Mouse (Mus musculus): ENCODE measurements around the gene Ins2. TPM values are rescaled to one million over a fixed set of nuclear protein-coding genes. Genes with fewer than 3 reads are reported as not detected.

Ins2 gene
- polyA plus RNA-seq, 1 experiment = not detected

DNA sequence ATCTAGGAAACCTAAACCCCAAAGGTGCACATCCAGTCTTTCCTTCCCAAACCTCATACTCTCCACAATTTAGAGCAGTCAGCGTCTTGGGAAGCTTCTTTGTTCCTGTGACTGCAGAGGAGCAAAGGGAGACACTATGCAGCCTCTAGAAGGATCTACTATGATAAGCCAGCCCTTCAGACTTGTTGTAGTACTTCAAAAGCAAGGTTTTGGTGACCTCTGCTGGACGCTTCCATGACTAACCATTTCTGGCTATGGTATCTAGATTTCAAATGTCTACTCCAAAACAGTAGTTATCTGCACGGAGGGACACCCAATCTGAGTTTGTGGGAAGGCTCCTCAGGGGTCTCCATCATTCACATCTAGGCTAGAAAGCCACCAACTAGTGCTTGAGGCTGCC is 67.5 kb downstream of the Ins2 start:
- Histone ChIP-seq H3K79me3 (ENCODE audit: low read depth) (no peaks in the 10 kb centered on the region), H3ac (ENCODE audit: control insufficient read depth, insufficient read length, low read depth) (no peak overlapping the region), H3K79me2 (ENCODE audit: control insufficient read depth, insufficient read depth) (no peaks in the 10 kb centered on the region), H3K27me3 (ENCODE audit: control insufficient read depth, insufficient read depth, insufficient read length) (no peaks in the 10 kb centered on the region), H3K36me3 (ENCODE audit: control insufficient read depth, insufficient read depth) (no peaks in the 10 kb centered on the region), H3K4me3 (ENCODE audit: insufficient read depth, poor library complexity, severe bottlenecking) (no peak overlapping the region)
- no peak for TF ChIP-seq MYOD1 (IDR thresholded peaks at IDR 0.05; ENCODE audit: control insufficient read depth, insufficient read length, low read depth)
- no peak for TF ChIP-seq MAX (IDR thresholded peaks at IDR 0.05)
- no peak for TF ChIP-seq CEBPB (IDR thresholded peaks at IDR 0.05; ENCODE audit: low read depth)
- no peak for TF ChIP-seq MYOG (IDR thresholded peaks at IDR 0.05; ENCODE audit: control insufficient read depth, extremely low read depth, insufficient read length)
- no peak for TF ChIP-seq FOSL1 (IDR thresholded peaks at IDR 0.05; ENCODE audit: insufficient read depth, low read length, poor library complexity, severe bottlenecking)
- TF ChIP-seq USF1 (IDR thresholded peaks at IDR 0.05; ENCODE audit: low read depth) = no peak
- TF ChIP-seq CTCF (IDR thresholded peaks at IDR 0.05; ENCODE audit: control insufficient read depth, insufficient read depth, insufficient read length) = no peak

DNA sequence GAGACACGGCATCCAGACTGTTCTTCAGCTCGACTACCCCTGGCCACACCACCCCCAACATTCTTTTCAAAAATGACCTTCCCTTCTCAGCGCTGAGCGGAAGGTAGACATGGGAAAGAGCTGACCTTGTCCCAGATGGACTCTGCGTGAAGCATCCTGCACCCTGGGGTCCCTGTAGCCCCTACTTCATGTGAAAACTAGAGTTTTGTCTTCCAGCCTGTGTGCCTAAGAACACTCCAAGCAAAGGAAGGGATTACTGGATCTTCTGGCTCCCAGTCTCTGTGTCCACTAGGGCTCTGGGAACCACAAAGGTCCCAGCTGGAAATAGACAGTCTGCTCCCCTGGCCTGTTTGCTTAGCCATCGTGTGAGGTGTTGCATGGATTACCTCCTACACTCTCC is 68.0 kb downstream of the Ins2 start:
- H3K4me3 ChIP-seq (ENCODE audit: insufficient read depth, poor library complexity, severe bottlenecking) = no peak overlapping the region
- H3K27me3 ChIP-seq (ENCODE audit: control insufficient read depth, insufficient read depth, insufficient read length) = no peaks in the 10 kb centered on the region
- H3K79me2 ChIP-seq (ENCODE audit: control insufficient read depth, insufficient read depth) = no peaks in the 10 kb centered on the region
- no peak for TF ChIP-seq USF1 (IDR thresholded peaks at IDR 0.05; ENCODE audit: low read depth)
- TF ChIP-seq MYOG (IDR thresholded peaks at IDR 0.05; ENCODE audit: control insufficient read depth, extremely low read depth, insufficient read length) = no peak
- TF ChIP-seq MAX (IDR thresholded peaks at IDR 0.05) = no peak
- TF ChIP-seq CEBPB (IDR thresholded peaks at IDR 0.05; ENCODE audit: low read depth) = no peak
- TF ChIP-seq CTCF (IDR thresholded peaks at IDR 0.05; ENCODE audit: control insufficient read depth, insufficient read depth, insufficient read length) = no peak
- no peak for TF ChIP-seq FOSL1 (IDR thresholded peaks at IDR 0.05; ENCODE audit: insufficient read depth, low read length, poor library complexity, severe bottlenecking)
- TF ChIP-seq MYOD1 (IDR thresholded peaks at IDR 0.05; ENCODE audit: control insufficient read depth, insufficient read length, low read depth) = no peak
- H3K79me3 ChIP-seq (ENCODE audit: low read depth) = no peaks in the 10 kb centered on the region
- no peak overlapping the region for H3ac ChIP-seq (ENCODE audit: control insufficient read depth, insufficient read length, low read depth)
- no peaks in the 10 kb centered on the region for H3K36me3 ChIP-seq (ENCODE audit: control insufficient read depth, insufficient read depth)

DNA sequence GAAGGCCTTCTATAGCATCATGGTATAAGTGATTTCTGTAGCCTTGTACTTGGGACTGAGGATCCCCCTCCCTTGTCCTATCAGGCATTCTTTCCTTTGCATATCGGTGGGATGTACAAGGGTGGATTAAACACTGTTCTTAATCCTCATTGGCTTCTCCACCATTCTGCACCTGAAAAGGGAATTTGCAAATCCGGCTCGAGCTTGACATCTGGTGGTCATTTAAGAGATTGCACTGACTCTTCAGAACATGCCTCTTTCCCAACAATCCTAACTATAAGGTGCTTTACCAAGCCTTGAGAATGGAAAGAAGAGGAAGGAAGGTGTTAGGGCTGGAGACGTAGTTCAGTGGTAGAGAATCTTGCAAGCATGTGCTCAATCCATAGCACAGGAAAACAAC is 71.1 kb downstream of the Ins2 start:
- Histone ChIP-seq H3K79me2 (ENCODE audit: control insufficient read depth, insufficient read depth) (no peaks in the 10 kb centered on the region), H3K27me3 (ENCODE audit: control insufficient read depth, insufficient read depth, insufficient read length) (no peaks in the 10 kb centered on the region), H3ac (ENCODE audit: control insufficient read depth, insufficient read length, low read depth) (no peak overlapping the region), H3K4me3 (ENCODE audit: insufficient read depth, poor library complexity, severe bottlenecking) (no peak overlapping the region), H3K36me3 (ENCODE audit: control insufficient read depth, insufficient read depth) (no peaks in the 10 kb centered on the region), H3K79me3 (ENCODE audit: low read depth) (no peaks in the 10 kb centered on the region)
- TF ChIP-seq MAX (IDR thresholded peaks at IDR 0.05) (no peak), USF1 (IDR thresholded peaks at IDR 0.05; ENCODE audit: low read depth) (no peak), MYOG (IDR thresholded peaks at IDR 0.05; ENCODE audit: control insufficient read depth, extremely low read depth, insufficient read length) (no peak), MYOD1 (IDR thresholded peaks at IDR 0.05; ENCODE audit: control insufficient read depth, insufficient read length, low read depth) (no peak), CEBPB (IDR thresholded peaks at IDR 0.05; ENCODE audit: low read depth) (no peak), CTCF (IDR thresholded peaks at IDR 0.05; ENCODE audit: control insufficient read depth, insufficient read depth, insufficient read length) (no peak), FOSL1 (IDR thresholded peaks at IDR 0.05; ENCODE audit: insufficient read depth, low read length, poor library complexity, severe bottlenecking) (no peak)

DNA sequence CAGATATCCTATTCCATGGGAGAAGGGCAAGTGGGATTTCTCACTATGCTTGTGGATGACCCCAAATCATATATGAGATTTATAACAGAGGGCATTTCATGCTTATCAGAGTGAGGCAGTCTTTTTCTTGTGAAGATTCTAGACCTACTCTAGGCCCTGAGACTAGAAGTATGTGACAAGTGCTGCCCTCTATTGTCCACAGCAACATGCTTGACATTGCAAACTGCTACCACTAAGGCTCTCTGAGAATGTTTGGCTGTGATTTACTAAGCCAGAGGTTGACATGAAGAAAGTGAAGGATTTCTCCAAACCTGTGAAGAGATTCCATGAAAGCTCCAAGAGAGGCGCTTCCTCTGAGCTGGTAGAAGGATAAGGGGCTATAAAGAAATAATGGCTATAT is 72.1 kb downstream of the Ins2 start:
- H3ac ChIP-seq (ENCODE audit: control insufficient read depth, insufficient read length, low read depth) = no peak overlapping the region
- no peaks in the 10 kb centered on the region for H3K79me3 ChIP-seq (ENCODE audit: low read depth)
- TF ChIP-seq MAX (IDR thresholded peaks at IDR 0.05) = no peak
- no peak for TF ChIP-seq CTCF (IDR thresholded peaks at IDR 0.05; ENCODE audit: control insufficient read depth, insufficient read depth, insufficient read length)
- no peak for TF ChIP-seq FOSL1 (IDR thresholded peaks at IDR 0.05; ENCODE audit: insufficient read depth, low read length, poor library complexity, severe bottlenecking)
- no peak for TF ChIP-seq USF1 (IDR thresholded peaks at IDR 0.05; ENCODE audit: low read depth)
- H3K36me3 ChIP-seq (ENCODE audit: control insufficient read depth, insufficient read depth) = no peaks in the 10 kb centered on the region
- no peak overlapping the region for H3K4me3 ChIP-seq (ENCODE audit: insufficient read depth, poor library complexity, severe bottlenecking)
- H3K79me2 ChIP-seq (ENCODE audit: control insufficient read depth, insufficient read depth) = no peaks in the 10 kb centered on the region
- H3K27me3 ChIP-seq (ENCODE audit: control insufficient read depth, insufficient read depth, insufficient read length) = no peaks in the 10 kb centered on the region

DNA sequence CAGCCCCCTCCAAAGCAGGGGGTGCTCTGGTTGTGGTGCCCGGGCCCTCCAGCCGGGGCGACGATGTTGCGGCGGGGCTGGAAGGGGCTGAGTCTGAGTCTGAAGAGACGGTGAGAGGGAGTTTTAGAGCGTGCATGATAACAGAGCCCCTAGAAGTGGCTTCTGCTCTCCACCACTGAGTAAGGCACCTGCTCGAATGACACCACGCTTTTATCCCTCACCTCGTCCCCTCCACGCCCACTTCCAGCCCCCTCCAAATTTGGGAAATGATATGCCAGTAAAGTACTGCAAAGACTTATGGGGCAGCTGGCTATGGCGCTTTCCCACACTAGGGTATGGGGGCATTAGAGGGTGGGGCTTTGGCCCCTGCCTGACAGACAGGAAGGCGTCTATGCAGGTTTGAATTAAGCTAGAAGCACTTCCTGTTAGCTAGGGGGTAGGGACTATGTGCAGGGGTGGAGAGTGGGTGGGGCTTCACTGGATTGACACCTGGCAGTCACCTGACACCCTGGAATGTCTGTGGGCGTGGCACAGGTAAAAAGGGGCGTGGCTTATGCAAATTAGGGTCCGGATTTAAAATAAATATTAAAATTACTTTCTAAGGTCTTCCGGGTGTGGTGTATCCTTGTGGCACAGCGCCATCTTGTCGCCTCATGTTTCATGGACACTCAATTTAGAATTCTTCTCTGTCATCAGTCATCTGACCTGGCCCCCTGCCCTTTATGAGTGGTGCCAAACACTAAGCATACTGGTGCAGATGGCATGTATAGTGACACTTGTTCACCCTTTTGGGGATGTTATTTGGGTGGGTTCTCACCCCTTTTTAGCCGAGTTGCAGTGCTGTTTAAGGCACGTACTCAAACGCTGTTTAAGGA is 73.2 kb downstream of the Ins2 start, which contains the start of gene Gm49394:
Gene Gm49394 (minus strand): TSS at position 192 of the 875 bp plus-strand sequence.
- no peak within 1 kb of the TSS for H3ac ChIP-seq (ENCODE audit: control insufficient read depth, insufficient read length, low read depth)
- H3K27me3 ChIP-seq (ENCODE audit: control insufficient read depth, insufficient read depth, insufficient read length) = no peaks in the 10 kb centered on the region
- no peaks in the 10 kb centered on the region for H3K36me3 ChIP-seq (ENCODE audit: control insufficient read depth, insufficient read depth)
- H3K79me3 ChIP-seq (ENCODE audit: low read depth) = no peaks in the 10 kb centered on the region
- H3K79me2 ChIP-seq (ENCODE audit: control insufficient read depth, insufficient read depth) = no peaks in the 10 kb centered on the region
- TF ChIP-seq CEBPB (IDR thresholded peaks at IDR 0.05; ENCODE audit: low read depth) (no peak), USF1 (IDR thresholded peaks at IDR 0.05; ENCODE audit: low read depth) (no peak), MAX (IDR thresholded peaks at IDR 0.05) (no peak), MYOD1 (IDR thresholded peaks at IDR 0.05; ENCODE audit: control insufficient read depth, insufficient read length, low read depth) (no peak), MYOG (IDR thresholded peaks at IDR 0.05; ENCODE audit: control insufficient read depth, extremely low read depth, insufficient read length) (no peak), FOSL1 (IDR thresholded peaks at IDR 0.05; ENCODE audit: insufficient read depth, low read length, poor library complexity, severe bottlenecking) (no peak), CTCF (IDR thresholded peaks at IDR 0.05; ENCODE audit: control insufficient read depth, insufficient read depth, insufficient read length) (no peak)
- no peak within 1 kb of the TSS for H3K4me3 ChIP-seq (ENCODE audit: insufficient read depth, poor library complexity, severe bottlenecking)

Data from C2C12 (cell line).